Mouse (Mus musculus) adrenal gland (tissue): ENCODE results near the gene Ifnar2.
"Not testable (repeated sequence)": the region's sequence is repeated elsewhere in the genome, so short reads cannot be mapped to it uniquely, and the experiment has no call there.

Experiments used
- intact Hi-C: fragments of 180-260 bp; cut with DNase I; formaldehyde crosslinking; loops from one replicate; pipeline ENCODE4 v1.15.1; 2025

The Ifnar2 gene

GRCm38 (mm10) chr16:91416357-91416756, 43.8 kb downstream of the Ifnar2 start:
- intact Hi-C loops, result no loop called here

GRCm38 (mm10) chr16:91416938-91417337, 44.4 kb downstream of the Ifnar2 start:
- intact Hi-C loops, result no loop called here

- intact Hi-C loops, result no loop called here
These were observed 45.9 kb downstream of the Ifnar2 start for GRCm38 (mm10) chr16:91418531-91418930.

- intact Hi-C loops, result no loop called here
These were observed 53.2 kb downstream of the Ifnar2 start for GRCm38 (mm10) chr16:91425816-91426215.

GRCm38 (mm10) chr16:91426586-91426985, 54.0 kb downstream of the Ifnar2 start:
- intact Hi-C loops, result no loop called here

GRCm38 (mm10) chr16:91427461-91427860, 54.9 kb downstream of the Ifnar2 start:
- intact Hi-C loops, result no loop called here

GRCm38 (mm10) chr16:91428259-91428865, 55.8 kb downstream of the Ifnar2 start:
- intact Hi-C loops, result no loop called here

- intact Hi-C loops, result no loop called here
These were observed 60.2 kb downstream of the Ifnar2 start for GRCm38 (mm10) chr16:91432720-91433328.

- intact Hi-C loops, result no loop called here
These were observed 60.8 kb downstream of the Ifnar2 start for GRCm38 (mm10) chr16:91433329-91433933.

- intact Hi-C loops, result no loop called here
These were observed 61.5 kb downstream of the Ifnar2 start for GRCm38 (mm10) chr16:91434119-91434518.

GRCm38 (mm10) chr16:91438081-91438480, 65.5 kb downstream of the Ifnar2 start:
- intact Hi-C loops, result no loop called here

- intact Hi-C loops, result not testable (repeated sequence)
These were observed 66.0 kb downstream of the Ifnar2 start for GRCm38 (mm10) chr16:91438599-91438998.

- intact Hi-C loops, result loop anchor here (5.0 kb wide), 2 partner anchors 34 to 79 kb away; partner anchors contain the start of gene Il10rb
These were observed 68.8 kb downstream of the Ifnar2 start for GRCm38 (mm10) chr16:91441366-91441765.

- intact Hi-C loops, result loop anchor here (5.0 kb wide), 2 partner anchors 35 to 80 kb away; partner anchors contain the start of gene Il10rb
These were observed 69.2 kb downstream of the Ifnar2 start for GRCm38 (mm10) chr16:91441811-91442240.

- intact Hi-C loops, result loop anchor here (5.0 kb wide), 2 partner anchors 35 to 80 kb away; partner anchors contain the start of gene Il10rb
These were observed 69.9 kb downstream of the Ifnar2 start for GRCm38 (mm10) chr16:91442446-91442845.

GRCm38 (mm10) chr16:91443211-91443611, 70.6 kb downstream of the Ifnar2 start:
- intact Hi-C loops, result loop anchor here (5.0 kb wide), 2 partner anchors 36 to 81 kb away; partner anchors contain the start of gene Il10rb

GRCm38 (mm10) chr16:91444847-91445246, 72.3 kb downstream of the Ifnar2 start:
- intact Hi-C loops, result loop anchor here (5.0 kb wide), 2 partner anchors 38 to 83 kb away; partner anchors contain the start of gene Il10rb

- intact Hi-C loops, result no loop called here
These were observed 73.0 kb downstream of the Ifnar2 start for GRCm38 (mm10) chr16:91445566-91445965.

- intact Hi-C loops, result no loop called here
These were observed 74.4 kb downstream of the Ifnar2 start for GRCm38 (mm10) chr16:91446778-91447511.

GRCm38 (mm10) chr16:91447512-91447900, 74.9 kb downstream of the Ifnar2 start:
- intact Hi-C loops, result no loop called here

- intact Hi-C loops, result no loop called here
These were observed 75.5 kb downstream of the Ifnar2 start for GRCm38 (mm10) chr16:91448088-91448487.

- intact Hi-C loops, result no loop called here
These were observed 76.3 kb downstream of the Ifnar2 start for GRCm38 (mm10) chr16:91448895-91449294.
